Mouse (Mus musculus) neural tube, embryonic 15.5 days (tissue): Measurements from ENCODE around the gene Cd300ld4. TPM values are rescaled to one million over a fixed set of nuclear protein-coding genes. Genes with fewer than 3 reads are reported as not detected.
"Not testable (repeated sequence)": the region's sequence is repeated elsewhere in the genome, so short reads cannot be mapped to it uniquely, and the experiment has no call there.

Experiments used
- ATAC-seq: fragments of 200-750 bp; cut with Nextera tagmentation; 2 replicates; pipeline ENCODE4 v1.8.0; 2017; ENCODE audit warnings: mild to moderate bottlenecking, moderate TSS enrichment, moderate library complexity; ENCODE audit not compliant: low FRiP score
- H3K27ac ChIP-seq: fragments of 300-500 bp; sonication (generic); replicated peaks from 2 replicates; pipeline ENCODE4 v1.5.1; 2015; ENCODE audit warnings: mild to moderate bottlenecking, inconsistent platforms
- H3K27me3 ChIP-seq: fragments of 300-500 bp; sonication (generic); replicated peaks from 2 replicates; pipeline ENCODE4 v1.6.1; 2015; ENCODE audit warnings: inconsistent platforms
- H3K36me3 ChIP-seq: fragments of 300-500 bp; sonication (generic); 2 replicates; pipeline ENCODE4 v1.6.1; 2015; ENCODE audit warnings: inconsistent platforms
- H3K4me1 ChIP-seq: fragments of 300-500 bp; sonication (generic); 2 replicates; pipeline ENCODE4 v1.6.1; 2015; ENCODE audit warnings: inconsistent platforms
- H3K4me2 ChIP-seq: fragments of 300-500 bp; sonication (generic); 2 replicates; pipeline ENCODE4 v1.6.1; 2015; ENCODE audit warnings: inconsistent platforms, mild to moderate bottlenecking, moderate library complexity
- H3K4me3 ChIP-seq: fragments of 300-500 bp; sonication (generic); replicated peaks from 2 replicates; pipeline ENCODE4 v1.5.1; 2015; ENCODE audit warnings: mild to moderate bottlenecking, inconsistent platforms
- H3K9ac ChIP-seq: fragments of 300-500 bp; sonication (generic); replicated peaks from 2 replicates; pipeline ENCODE4 v1.6.1; 2015; ENCODE audit warnings: mild to moderate bottlenecking, inconsistent platforms
- H3K9me3 ChIP-seq: fragments of 300-500 bp; sonication (generic); replicated peaks from 2 replicates; pipeline ENCODE4 v1.6.1; 2016; ENCODE audit warnings: inconsistent platforms
- WGBS: fragments of 180-500 bp; shearing (Covaris S2); methylation state at CpG from one replicate; pipeline ENCODE4 v1.1.7; 2015; ENCODE audit warnings: mixed read lengths; 5-methylcytosine and 5-hydroxymethylcytosine counted together
- polyA plus RNA-seq: library from polyadenylated mRNA; unstranded; fragments of >200 nt; fragmentation: Nextera tagmentation; extraction: Ambion mirVana; gene quantifications from 2 replicates; pipeline ENCODE4 v1.2.1, GENCODE M21; 2015

Cd300ld4 gene
- not detected in 2 replicates for polyA plus RNA-seq

DNA sequence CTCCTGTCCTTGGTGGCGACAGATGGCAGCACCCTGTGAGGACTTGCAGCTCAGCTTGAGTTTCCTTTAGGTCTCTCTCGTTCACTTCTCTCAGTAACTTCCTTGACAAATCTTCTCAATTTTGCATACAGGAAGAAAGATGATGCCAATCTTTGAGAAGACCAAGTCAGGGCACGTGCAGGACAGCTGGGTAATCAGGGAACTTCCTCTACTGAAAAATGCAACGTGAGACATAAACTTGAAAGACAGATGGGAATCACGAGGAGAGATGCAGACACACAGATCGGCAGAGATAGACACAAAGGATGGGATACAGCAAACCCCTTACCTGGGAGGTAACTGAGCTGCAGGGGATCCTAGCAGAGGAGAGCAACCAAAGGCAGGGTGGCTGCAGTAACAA, at the start of gene Cd300ld4:
Cd300ld4 (minus strand) TSS at position 101 of the 400 bp plus-strand sequence.
- ATAC-seq, H3K27me3 ChIP-seq, H3K4me1 ChIP-seq, H3K4me3 ChIP-seq, H3K4me2 ChIP-seq, H3K9me3 ChIP-seq, H3K36me3 ChIP-seq, H3K9ac ChIP-seq, H3K27ac ChIP-seq: not testable (repeated sequence)
- WGBS = no CpG with 5 or more reads among the region's 6 CpGs

DNA sequence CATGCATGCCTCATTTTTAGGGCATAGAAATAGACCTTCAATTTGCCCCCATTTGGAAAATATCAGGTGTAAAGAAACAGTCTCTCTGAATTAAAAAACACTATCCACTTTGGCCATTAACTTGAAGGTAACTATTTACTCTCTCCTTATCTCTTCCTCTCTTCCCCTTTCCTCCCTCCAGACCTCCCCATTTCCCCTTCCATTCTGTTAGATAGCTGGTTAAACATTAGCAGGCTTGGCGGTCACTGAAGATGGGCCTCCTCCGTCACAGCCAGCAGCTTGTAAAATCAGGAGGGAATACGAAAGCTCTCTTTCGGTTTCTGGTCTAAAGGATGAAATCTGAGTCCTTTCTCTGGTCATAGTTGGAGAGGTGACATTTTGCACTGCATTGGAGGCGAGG, 49.0 kb upstream of the Cd300ld4 start:
- Histone ChIP-seq H3K9me3 (no peaks in the 10 kb centered on the region), H3K4me3 (no peak overlapping the region), H3K36me3 (no peaks in the 10 kb centered on the region), H3K27me3 (peaks cover 18% of the 10 kb centered on the region; the same call in 1 of the 2 replicates), H3K4me1 (peaks cover 14% of the 10 kb centered on the region), H3K9ac (no peak overlapping the region), H3K4me2 (no peak overlapping the region), H3K27ac (no peak overlapping the region)
- 33% methylated on average over 5 of the region's 5 CpGs for WGBS
- ATAC-seq = no peak

DNA sequence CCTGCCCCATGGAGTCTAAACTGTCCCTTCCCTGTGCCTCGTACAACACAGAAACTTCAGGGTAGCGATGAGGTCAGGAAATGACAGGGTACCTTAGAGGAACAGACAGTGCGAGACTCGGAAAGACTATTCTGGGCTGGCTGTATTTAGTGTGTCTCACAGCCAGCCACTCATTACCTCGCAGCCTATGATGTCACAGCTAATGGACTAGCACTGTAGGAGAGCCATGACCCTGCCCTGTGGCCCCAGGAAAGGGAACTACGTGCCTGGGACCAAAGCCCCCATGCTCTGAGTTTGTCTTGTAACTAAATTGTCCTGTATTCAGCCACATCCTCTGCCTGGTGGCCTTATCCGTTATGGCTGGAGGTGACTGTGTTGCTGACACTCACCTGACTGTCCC, 48.6 kb upstream of the Cd300ld4 start:
- Histone ChIP-seq H3K4me2 (no peak overlapping the region), H3K36me3 (no peaks in the 10 kb centered on the region), H3K4me1 (peaks cover 16% of the 10 kb centered on the region), H3K27me3 (peaks cover 23% of the 10 kb centered on the region; the same call in 1 of the 2 replicates), H3K27ac (no peak overlapping the region), H3K9me3 (no peaks in the 10 kb centered on the region), H3K9ac (no peak overlapping the region), H3K4me3 (no peak overlapping the region)
- 77% methylated on average over 7 of the region's 7 CpGs for WGBS
- no peak for ATAC-seq

DNA sequence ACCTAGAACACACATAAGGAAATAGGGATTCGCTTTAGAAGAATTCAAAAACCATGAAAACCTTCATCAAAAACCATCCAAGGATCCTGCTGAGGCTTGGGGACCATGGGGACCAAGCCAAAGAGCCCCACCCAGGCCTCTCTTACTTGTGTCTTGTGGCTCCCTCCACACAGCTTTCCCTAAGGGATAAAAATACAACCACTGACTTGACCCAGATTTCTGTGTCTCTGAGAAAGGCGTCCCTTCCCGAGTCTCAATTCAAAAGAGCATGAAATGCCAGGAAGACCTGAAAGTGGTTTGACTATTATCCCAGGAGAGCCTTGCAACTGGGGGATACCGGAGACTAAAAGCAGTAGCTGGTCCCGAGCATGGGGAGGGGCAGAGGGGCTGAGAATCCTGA, 46.2 kb upstream of the Cd300ld4 start:
- no peaks in the 10 kb centered on the region for H3K36me3 ChIP-seq
- H3K9ac ChIP-seq = no peak overlapping the region
- peaks cover 16% of the 10 kb centered on the region for H3K4me1 ChIP-seq
- ATAC-seq = no peak
- H3K4me3 ChIP-seq = no peak overlapping the region
- H3K9me3 ChIP-seq = no peaks in the 10 kb centered on the region
- no peak overlapping the region for H3K27ac ChIP-seq
- no peak overlapping the region for H3K4me2 ChIP-seq
- 54% methylated on average over 5 of the region's 5 CpGs for WGBS
- peaks cover 35% of the 10 kb centered on the region for H3K27me3 ChIP-seq

DNA sequence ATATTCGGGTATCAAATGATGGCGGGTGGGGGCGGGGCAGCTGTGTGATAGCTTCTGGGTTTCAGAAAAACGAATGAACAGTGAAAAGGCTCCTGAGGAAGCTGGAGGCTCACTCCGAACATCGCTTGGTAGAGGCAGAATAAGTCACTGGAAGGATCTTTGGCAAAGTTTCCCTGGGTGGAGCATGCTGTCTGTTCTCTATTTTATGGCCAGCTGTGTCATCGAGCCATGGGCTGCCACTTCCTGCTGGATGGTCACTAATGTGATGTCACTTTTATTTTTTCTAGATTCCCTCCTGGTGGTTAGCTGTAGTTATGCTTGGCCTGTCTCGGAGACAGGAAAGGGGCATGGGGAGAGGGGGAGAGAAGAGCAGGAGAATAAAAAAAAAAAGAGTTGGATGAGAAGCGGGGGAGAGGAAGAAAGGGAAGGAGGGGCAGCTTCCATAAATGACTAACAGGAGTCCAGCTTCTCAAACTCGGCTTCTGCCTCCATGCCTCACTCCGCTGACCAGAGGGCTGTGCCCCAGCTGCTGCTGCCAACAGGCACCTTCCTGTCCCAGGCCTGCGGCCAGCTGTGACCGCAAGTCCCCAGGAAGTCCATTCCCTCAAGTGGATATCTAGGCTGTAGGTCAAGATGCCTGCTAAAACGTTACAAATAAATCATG, 45.0 kb upstream of the Cd300ld4 start:
- H3K4me1 ChIP-seq = peaks cover 16% of the 10 kb centered on the region
- H3K4me2 ChIP-seq = peak overlapping the region; percentile 43
- no peaks in the 10 kb centered on the region for H3K9me3 ChIP-seq
- peaks cover 30% of the 10 kb centered on the region for H3K27me3 ChIP-seq
- H3K4me3 ChIP-seq = no peak overlapping the region
- H3K36me3 ChIP-seq = no peaks in the 10 kb centered on the region
- no peak overlapping the region for H3K9ac ChIP-seq
- 16% methylated on average over 14 of the region's 14 CpGs for WGBS
- H3K27ac ChIP-seq = peak overlapping the region; percentile 37
- ATAC-seq = no peak

DNA sequence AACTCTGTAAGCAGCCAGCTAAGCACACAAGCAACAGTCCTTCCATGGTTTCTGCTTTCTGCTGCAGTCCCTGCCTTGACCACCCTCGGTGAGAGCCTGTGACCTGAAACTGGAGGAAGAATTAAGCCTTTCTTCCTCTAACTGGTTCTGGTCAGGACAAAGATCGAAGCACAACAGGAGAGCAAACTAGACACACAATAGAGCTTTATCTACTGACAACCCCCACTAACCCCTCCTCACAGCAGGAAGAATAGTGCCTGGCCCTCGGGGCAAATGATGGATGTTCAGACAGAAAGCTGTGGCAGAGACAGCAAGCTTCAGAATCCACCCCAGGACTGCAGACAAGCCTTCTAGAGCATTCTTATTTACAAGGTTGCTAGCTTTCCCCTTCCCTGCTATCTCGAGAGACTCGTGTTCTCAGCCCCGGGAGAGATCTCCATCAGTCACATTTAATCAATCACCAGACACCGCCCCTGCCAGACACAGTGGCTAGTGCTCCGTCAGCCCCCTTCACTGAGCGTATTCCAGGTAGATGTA, 44.3 kb upstream of the Cd300ld4 start:
- Histone ChIP-seq H3K27ac (no peak overlapping the region), H3K4me2 (peak overlapping the region; percentile 43), H3K36me3 (no peaks in the 10 kb centered on the region), H3K9me3 (no peaks in the 10 kb centered on the region), H3K4me1 (peaks cover 16% of the 10 kb centered on the region), H3K9ac (0 out of 2 replicates have a peak overlapping the region, but pooled peaks have one; percentile 7), H3K4me3 (no peak overlapping the region), H3K27me3 (peaks cover 27% of the 10 kb centered on the region)
- ATAC-seq = no peak
- 4% methylated on average over 9 of the region's 9 CpGs for WGBS

DNA sequence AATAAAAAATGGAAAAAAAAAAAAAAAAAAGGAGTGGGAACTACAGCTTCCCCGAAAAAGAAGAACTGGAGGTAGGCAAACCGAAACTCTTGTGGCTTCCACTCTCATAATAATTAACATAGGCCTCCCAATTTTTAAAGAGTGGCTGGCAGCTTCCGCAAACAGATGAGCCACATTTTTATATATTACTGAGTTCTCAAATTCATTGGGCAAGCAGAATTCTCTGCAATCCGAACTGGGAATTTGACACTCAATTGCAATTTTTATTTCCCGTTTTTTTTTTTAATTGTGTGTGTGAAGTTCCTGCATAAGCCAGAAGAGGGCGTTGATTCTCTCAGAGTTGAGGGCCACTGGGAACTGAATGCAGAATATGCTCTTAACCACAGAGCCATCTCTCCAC, 40.0 kb upstream of the Cd300ld4 start:
- ATAC-seq = no peak
- Histone ChIP-seq H3K4me3 (no peak overlapping the region), H3K9me3 (no peaks in the 10 kb centered on the region), H3K27me3 (peaks cover 19% of the 10 kb centered on the region), H3K4me1 (peaks cover 12% of the 10 kb centered on the region), H3K4me2 (no peak overlapping the region), H3K36me3 (no peaks in the 10 kb centered on the region), H3K9ac (no peak overlapping the region), H3K27ac (no peak overlapping the region)
- 73% methylated on average over 6 of the region's 6 CpGs for WGBS

DNA sequence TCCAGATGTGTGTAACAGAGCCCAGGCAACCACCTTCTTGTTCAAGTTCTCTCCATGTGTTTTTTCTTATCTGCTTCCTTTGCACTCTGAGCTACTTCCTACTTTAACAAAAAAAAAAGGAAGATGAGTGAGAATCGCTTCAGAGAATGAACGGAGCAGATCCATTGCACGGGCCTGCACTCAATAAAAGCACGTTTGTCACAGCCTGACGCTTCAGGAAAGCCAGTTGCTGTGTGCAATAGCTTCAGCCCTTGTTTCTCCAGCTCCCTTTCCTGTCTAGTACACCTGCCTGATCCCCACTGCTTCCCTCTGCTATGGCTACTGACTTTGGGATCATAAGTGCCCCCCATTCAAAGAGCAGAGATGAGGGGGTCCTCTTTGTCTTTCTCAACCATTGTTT, 35.3 kb upstream of the Cd300ld4 start, which contains the start of gene Cd300e:
Cd300e (minus strand) TSS at position 101 of the 400 bp plus-strand sequence.
- 0 out of 2 replicates have a peak, but pooled peaks cover 3% of the 10 kb centered on the region for H3K27me3 ChIP-seq

DNA sequence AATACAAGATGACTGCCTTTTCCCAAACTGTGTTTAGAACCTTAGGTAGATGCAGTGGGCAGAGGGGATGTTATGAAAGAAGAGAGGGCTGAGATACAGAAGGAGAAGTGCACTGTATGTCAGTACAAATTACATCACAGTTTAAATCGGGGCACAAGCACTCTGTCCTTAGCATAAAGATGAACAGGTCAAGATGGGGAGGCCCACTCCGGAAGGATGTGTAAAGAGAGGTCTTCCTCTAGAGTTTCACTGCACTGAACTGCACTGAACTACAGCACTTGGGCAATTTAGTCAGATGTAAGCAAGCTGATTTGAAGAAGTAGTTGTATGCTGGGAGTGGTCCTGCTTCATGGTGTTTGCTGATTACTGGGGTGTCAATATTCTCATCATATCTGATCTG, 33.0 kb upstream of the Cd300ld4 start:
- Histone ChIP-seq H3K9ac (no peak overlapping the region), H3K36me3 (no peaks in the 10 kb centered on the region), H3K4me2 (no peak overlapping the region), H3K4me3 (no peak overlapping the region), H3K9me3 (no peaks in the 10 kb centered on the region), H3K27me3 (0 out of 2 replicates have a peak, but pooled peaks cover 5% of the 10 kb centered on the region), H3K27ac (no peak overlapping the region), H3K4me1 (no peaks in the 10 kb centered on the region)
- no peak for ATAC-seq
- WGBS = 92% methylated on average over 2 of the region's 2 CpGs

More for the DNA sequence above, 35.3 kb upstream of the Cd300ld4 start, which contains the start of gene Cd300e:
- Histone ChIP-seq H3K4me3 (no peak within 1 kb of the TSS), H3K4me1 (no peaks in the 10 kb centered on the region), H3K9me3 (no peaks in the 10 kb centered on the region), H3K4me2 (no peak within 1 kb of the TSS), H3K9ac (no peak within 1 kb of the TSS), H3K27ac (no peak within 1 kb of the TSS), H3K36me3 (no peaks in the 10 kb centered on the region)
- WGBS = 25% methylated on average over 5 of the region's 5 CpGs
- ATAC-seq = no peak

DNA sequence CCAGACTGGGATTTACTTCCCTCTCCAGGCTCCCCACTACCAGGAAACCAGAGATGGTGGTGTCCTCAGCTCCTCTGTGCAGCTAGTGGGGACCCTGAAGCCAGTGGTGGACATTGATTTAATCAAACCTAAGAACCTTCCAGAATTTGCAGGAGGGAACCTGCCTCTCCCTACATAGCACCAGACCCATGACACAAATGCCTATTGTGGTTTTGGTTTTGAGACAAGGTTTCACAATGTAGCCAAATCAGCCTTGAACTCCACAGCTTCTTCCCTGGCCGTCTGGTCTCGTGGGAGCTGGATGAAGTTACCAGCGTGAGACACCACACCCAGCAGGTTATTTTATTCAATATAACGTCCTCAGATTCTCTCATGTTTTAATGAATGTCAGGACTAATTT, 31.9 kb upstream of the Cd300ld4 start:
- H3K9me3 ChIP-seq = no peaks in the 10 kb centered on the region
- H3K4me3 ChIP-seq = no peak overlapping the region
- no peak overlapping the region for H3K4me2 ChIP-seq
- H3K27me3 ChIP-seq = 0 out of 2 replicates have a peak, but pooled peaks cover 5% of the 10 kb centered on the region
- H3K4me1 ChIP-seq = no peaks in the 10 kb centered on the region
- no peak overlapping the region for H3K9ac ChIP-seq
- ATAC-seq = no peak
- H3K27ac ChIP-seq = no peak overlapping the region
- H3K36me3 ChIP-seq = no peaks in the 10 kb centered on the region
- WGBS = 80% methylated on average over 4 of the region's 4 CpGs

DNA sequence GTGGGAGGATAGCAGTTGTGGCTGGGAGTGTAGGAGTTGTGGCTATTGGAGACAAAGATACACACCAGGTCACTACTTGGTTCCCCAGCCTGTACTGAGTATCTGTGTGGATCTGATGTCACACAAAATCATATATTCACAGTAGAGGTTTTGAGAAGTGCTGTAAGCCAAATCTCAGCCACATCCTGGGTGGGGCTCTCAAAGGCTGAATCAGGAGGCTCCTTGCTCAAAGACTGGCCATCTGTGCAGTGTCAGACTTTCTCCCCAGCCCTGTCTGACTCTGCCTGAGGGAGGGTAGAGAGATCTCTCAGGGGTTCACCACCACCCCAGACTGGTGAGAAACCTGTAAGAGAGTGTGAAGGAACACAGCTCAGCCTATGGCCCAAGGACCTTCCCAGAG, 27.7 kb upstream of the Cd300ld4 start:
- no peak overlapping the region for H3K4me3 ChIP-seq
- no peaks in the 10 kb centered on the region for H3K9me3 ChIP-seq
- no peak overlapping the region for H3K27ac ChIP-seq
- 0 out of 2 replicates have a peak, but pooled peaks cover 6% of the 10 kb centered on the region for H3K27me3 ChIP-seq
- no peak overlapping the region for H3K4me2 ChIP-seq
- no peaks in the 10 kb centered on the region for H3K36me3 ChIP-seq
- no peak overlapping the region for H3K9ac ChIP-seq
- ATAC-seq = no peak
- no peaks in the 10 kb centered on the region for H3K4me1 ChIP-seq

DNA sequence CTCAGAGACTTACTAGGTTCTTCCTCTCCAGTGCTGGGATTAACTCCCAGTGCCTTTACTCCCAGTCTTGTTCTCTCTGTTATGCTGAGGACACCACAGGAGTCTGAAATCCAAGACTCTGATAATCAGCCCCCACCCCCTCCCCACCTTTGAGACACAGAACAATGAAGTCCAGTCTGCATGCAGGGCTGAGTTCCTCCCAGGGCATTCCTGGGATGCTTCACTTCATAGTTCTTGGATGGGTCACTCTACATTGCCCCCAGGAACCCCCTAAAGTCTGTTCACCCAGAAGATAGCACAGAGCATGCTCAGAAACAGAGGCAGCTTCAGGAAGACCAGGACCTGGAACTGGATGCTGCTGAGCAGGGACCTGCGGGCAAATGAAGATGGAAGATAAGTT, 26.2 kb upstream of the Cd300ld4 start:
- no peak overlapping the region for H3K27ac ChIP-seq
- H3K4me3 ChIP-seq = no peak overlapping the region
- no peaks in the 10 kb centered on the region for H3K9me3 ChIP-seq
- no peak for ATAC-seq
- 91% methylated on average over 1 of the region's 1 CpGs for WGBS
- no peak overlapping the region for H3K4me2 ChIP-seq
- no peaks in the 10 kb centered on the region for H3K4me1 ChIP-seq
- no peak overlapping the region for H3K9ac ChIP-seq
- 0 out of 2 replicates have a peak, but pooled peaks cover 5% of the 10 kb centered on the region for H3K27me3 ChIP-seq
- H3K36me3 ChIP-seq = no peaks in the 10 kb centered on the region
